ENCODE assay signal across 17 mouse cellular contexts in the genomic region with DNA sequence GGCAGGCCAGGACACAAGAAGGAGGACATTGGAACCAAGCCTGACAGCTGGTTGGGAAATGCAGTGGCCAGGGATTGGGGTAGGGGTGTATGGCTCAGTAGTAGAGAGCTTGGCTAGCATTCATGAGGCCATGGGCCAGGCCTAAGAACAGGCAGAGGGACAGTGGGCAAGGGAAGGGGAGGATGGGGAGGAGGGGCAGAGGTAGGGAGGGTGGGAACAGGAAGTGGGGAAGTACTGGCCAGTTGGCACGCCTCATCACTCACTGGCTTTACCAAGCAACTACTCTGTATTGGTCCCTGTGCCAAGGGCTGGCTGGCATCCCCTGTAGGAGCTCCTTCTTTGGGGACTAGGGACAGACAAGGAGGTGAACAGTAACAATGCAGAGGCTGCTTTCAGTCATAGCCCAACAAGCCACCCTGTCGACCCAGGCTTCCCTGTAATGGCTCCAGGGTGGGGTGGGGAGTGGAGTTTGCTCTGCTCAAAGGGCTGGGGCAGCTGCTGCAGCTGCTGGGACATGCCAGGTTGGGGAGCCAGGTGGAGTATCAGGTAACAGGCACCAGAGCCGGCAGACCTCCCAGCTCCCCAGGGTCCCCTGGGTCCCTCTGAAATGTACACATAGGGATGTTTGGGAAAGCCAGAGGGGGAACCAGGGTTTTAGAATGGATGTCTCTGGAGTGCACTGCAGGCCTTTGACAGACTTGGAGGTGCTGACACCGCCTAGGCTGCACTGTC. TPM values are rescaled to one million over a fixed set of nuclear protein-coding genes. Genes with fewer than 3 reads are reported as not detected.
DNase-seq lines count a peak whose midpoint lies in the region; ATAC-seq lines count a peak whose summit lies in the region.
"Had no signal": no experiment of that assay in that cellular context is flagged by ENCODE, and none has a peak within 500 bp of the region (broad histone marks: within the 10 kb centered on the region; RNA-seq: fewer than 3 reads in every experiment).

No protein-coding gene starts in this region.

- H3K9me3 ChIP-seq in hindbrain, embryonic 14.5 days (ENCODE audit: control insufficient read depth, low read length) = no peaks in the 10 kb centered on the region
- no peaks in the 10 kb centered on the region for H3K9me3 ChIP-seq in hindbrain, embryonic 13.5 days
- H3K9me3 ChIP-seq in neural tube, embryonic 13.5 days = no peaks in the 10 kb centered on the region
- H3K9me3 ChIP-seq: heart, embryonic 13.5 days; liver, embryonic 12.5 days had no signal

- peak; percentile 52; the same call in 1 of the 2 replicates for ATAC-seq in hindbrain, embryonic 14.5 days (ENCODE audit: low FRiP score)
- no peak for ATAC-seq in hindbrain, embryonic 13.5 days (ENCODE audit: low FRiP score)
- ATAC-seq in neural tube, embryonic 13.5 days (ENCODE audit: low read depth) = peak; percentile 27; the same call in 1 of the 2 replicates
- ATAC-seq: liver, embryonic 12.5 days had no signal

- H3K4me2 ChIP-seq in hindbrain, embryonic 14.5 days (replicated peaks) = no peak overlapping the region
- H3K4me2 ChIP-seq in hindbrain, embryonic 13.5 days = no peak overlapping the region
- no peak overlapping the region for H3K4me2 ChIP-seq in neural tube, embryonic 13.5 days
- H3K4me2 ChIP-seq: heart, embryonic 13.5 days; liver, embryonic 12.5 days had no signal

- no peaks in the 10 kb centered on the region for H3K36me3 ChIP-seq in hindbrain, embryonic 14.5 days (replicated peaks; ENCODE audit: control insufficient read depth, insufficient read depth)
- H3K36me3 ChIP-seq in hindbrain, embryonic 13.5 days = no peaks in the 10 kb centered on the region
- no peaks in the 10 kb centered on the region for H3K36me3 ChIP-seq in neural tube, embryonic 13.5 days
- H3K36me3 ChIP-seq: heart, embryonic 13.5 days; liver, embryonic 12.5 days had no signal

- H3K4me3 ChIP-seq in hindbrain, embryonic 14.5 days (replicated peaks; ENCODE audit: low read length) = no peak overlapping the region
- no peak overlapping the region for H3K4me3 ChIP-seq in hindbrain, embryonic 13.5 days
- H3K4me3 ChIP-seq in neural tube, embryonic 13.5 days = no peak overlapping the region
- H3K4me3 ChIP-seq: heart, embryonic 13.5 days; liver, embryonic 12.5 days had no signal

- H3K9ac ChIP-seq in hindbrain, embryonic 14.5 days = no peak overlapping the region
- no peak overlapping the region for H3K9ac ChIP-seq in hindbrain, embryonic 13.5 days
- H3K9ac ChIP-seq in neural tube, embryonic 13.5 days = no peak overlapping the region
- H3K9ac ChIP-seq: heart, embryonic 13.5 days; liver, embryonic 12.5 days had no signal

- peak; percentile 64 for DNase-seq in adrenal gland, postnatal 10 days
- no peak for DNase-seq in adrenal gland, adult 18-20 months (ENCODE audit: low spot score in 2 of 2)
- no peak for DNase-seq in hindbrain, embryonic 14.5 days (ENCODE audit: low spot score)
- no peak for DNase-seq in neural tube, embryonic 10.5 days (ENCODE audit: extremely low spot score, low spot score)
- DNase-seq in ovary, postnatal 10 days (ENCODE audit: low spot score) = no peak
- DNase-seq in thymus, adult 18-20 months = no peak
- DNase-seq: adrenal gland, adult 8-10 months; cerebellum, adult 11-12 months; gastrocnemius, postnatal 25 days; kidney, postnatal 25 days; lung, postnatal 36 days; right cerebral cortex, postnatal 4 days; thymus, postnatal 4 days had no signal

- no peaks in the 10 kb centered on the region for H3K27me3 ChIP-seq in hindbrain, embryonic 14.5 days (ENCODE audit: control insufficient read depth, insufficient read depth, low read length)
- no peaks in the 10 kb centered on the region for H3K27me3 ChIP-seq in hindbrain, embryonic 13.5 days
- no peaks in the 10 kb centered on the region for H3K27me3 ChIP-seq in neural tube, embryonic 13.5 days

- H3K27ac ChIP-seq in hindbrain, embryonic 14.5 days = no peak overlapping the region
- H3K27ac ChIP-seq in hindbrain, embryonic 13.5 days = no peak overlapping the region
- H3K27ac ChIP-seq in neural tube, embryonic 13.5 days (replicated peaks) = no peak overlapping the region
- H3K27ac ChIP-seq: heart, embryonic 13.5 days; liver, embryonic 12.5 days had no signal

- WGBS in hindbrain, embryonic 14.5 days = 47% methylated on average over 4 of the region's 4 CpGs
- WGBS in hindbrain, embryonic 13.5 days = 48% methylated on average over 4 of the region's 4 CpGs
- WGBS in neural tube, embryonic 13.5 days = 52% methylated on average over 4 of the region's 4 CpGs

- H3K4me1 ChIP-seq in hindbrain, embryonic 14.5 days (replicated peaks; ENCODE audit: control insufficient read depth, insufficient read depth, low read length) = no peaks in the 10 kb centered on the region
- no peaks in the 10 kb centered on the region for H3K4me1 ChIP-seq in hindbrain, embryonic 13.5 days (replicated peaks)
- no peaks in the 10 kb centered on the region for H3K4me1 ChIP-seq in neural tube, embryonic 13.5 days (replicated peaks)
- H3K4me1 ChIP-seq: heart, embryonic 13.5 days; liver, embryonic 12.5 days had no signal

RNA-seq across cellular contexts. Expression of a gene that starts 46.5 kb away (rescaled TPM):
- total RNA-seq in adrenal gland, postnatal 10 days (2021) = 1 to 10 TPM; 1.6 to 1.8 TPM
- under 1 TPM; 0.51 to 0.56 TPM for total RNA-seq in adrenal gland, adult 18-20 months (2021)
- 0.47 and 0.57 TPM in 2 replicates for polyA plus RNA-seq in hindbrain, embryonic 14.5 days (2014; fragmentation: Nextera tagmentation; extraction: Ambion mirVana)
- polyA plus RNA-seq in hindbrain, embryonic 13.5 days (2015; fragmentation: Nextera tagmentation; extraction: Ambion mirVana) = 0.39 and 0.54 TPM in 2 replicates
- 0.55 and 0.68 TPM in 2 replicates for polyA plus RNA-seq in neural tube, embryonic 13.5 days (2015; fragmentation: Nextera tagmentation; extraction: Ambion mirVana)
